Mouse (Mus musculus) embryo, embryonic 11.5 days (tissue): Measurements from ENCODE around the gene Slfn9.
"Not testable (repeated sequence)": the region's sequence is repeated elsewhere in the genome, so short reads cannot be mapped to it uniquely, and the experiment has no call there.

Experiments
- DNase-seq: peaks from one replicate; pipeline ENCODE4 v3.0.0-alpha.2; 2012; ENCODE audit warnings: low read depth, low spot score

The Slfn9 gene

GRCm38 (mm10) chr11:82956925-82957324 lies 34.7 kb downstream of the Slfn9 start:
- no peak for DNase-seq

- DNase-seq: no peak
Observed at GRCm38 (mm10) chr11:82954631-82955030, 37.0 kb downstream of the Slfn9 start.

- no peak for DNase-seq
Observed at GRCm38 (mm10) chr11:82952612-82953542, 38.8 kb downstream of the Slfn9 start.

- DNase-seq: no peak
Observed at GRCm38 (mm10) chr11:82951865-82952611, 39.6 kb downstream of the Slfn9 start.

GRCm38 (mm10) chr11:82950736-82951481 lies 40.7 kb downstream of the Slfn9 start, which contains the start of gene Slfn5:
Slfn5 (plus strand) TSS chr11:82951349.
- no peak for DNase-seq

GRCm38 (mm10) chr11:82949036-82949435 lies 42.6 kb downstream of the Slfn9 start:
- DNase-seq: no peak

- DNase-seq: no peak
Observed at GRCm38 (mm10) chr11:82947457-82947856, 44.2 kb downstream of the Slfn9 start.

GRCm38 (mm10) chr11:82945636-82946035 lies 46.0 kb downstream of the Slfn9 start:
- no peak for DNase-seq

- peak; percentile 22 for DNase-seq
Observed at GRCm38 (mm10) chr11:82943336-82943735, 48.3 kb downstream of the Slfn9 start.

GRCm38 (mm10) chr11:82933186-82933585 lies 58.4 kb downstream of the Slfn9 start:
- DNase-seq: no peak

- not testable (repeated sequence) for DNase-seq
Observed at GRCm38 (mm10) chr11:82931671-82932450, 59.8 kb downstream of the Slfn9 start.

- not testable (repeated sequence) for DNase-seq
Observed at GRCm38 (mm10) chr11:82931161-82931560, 60.5 kb downstream of the Slfn9 start.

- DNase-seq: not testable (repeated sequence)
Observed at GRCm38 (mm10) chr11:82930391-82930955, 61.2 kb downstream of the Slfn9 start.

- DNase-seq: no peak
Observed at GRCm38 (mm10) chr11:82929633-82929950, 62.0 kb downstream of the Slfn9 start.

GRCm38 (mm10) chr11:82928897-82929632 lies 62.6 kb downstream of the Slfn9 start:
- no peak for DNase-seq
